Mouse (Mus musculus): Measurements from ENCODE around the gene Hexa. TPM values are rescaled to one million over a fixed set of nuclear protein-coding genes. Genes with fewer than 3 reads are reported as not detected.
A peak's percentile ranks its signal among the peaks of the same experiment; 100 is the strongest.

Gene Hexa
- polyA plus RNA-seq, 1 experiment = 98.1 TPM

- WGBS = 15% methylated on average over 5 of the region's 5 CpGs
- no peak for TF ChIP-seq POLR2A (IDR thresholded peaks at IDR 0.05; ENCODE audit: borderline replicate concordance, control insufficient read depth, low read depth, low read length)
- no peak for TF ChIP-seq CTCF (IDR thresholded peaks at IDR 0.05; ENCODE audit: control insufficient read depth, insufficient read depth, low read length)
- Histone ChIP-seq H3K4me1 (ENCODE audit: control insufficient read depth, insufficient read depth, low read length) (peaks cover 5% of the 10 kb centered on the region; the same call in 1 of the 2 replicates), H3K4me3 (replicated peaks; ENCODE audit: control insufficient read depth, low read depth, low read length) (no peak overlapping the region), H3K27ac (ENCODE audit: control insufficient read depth, insufficient read depth, low read depth, low read length, poor library complexity) (peak overlapping the region; percentile 12; the same call in 1 of the 2 replicates)
Measured at GRCm38 (mm10) chr9:59544739-59545138, 5.4 kb downstream of the Hexa start.

DNA sequence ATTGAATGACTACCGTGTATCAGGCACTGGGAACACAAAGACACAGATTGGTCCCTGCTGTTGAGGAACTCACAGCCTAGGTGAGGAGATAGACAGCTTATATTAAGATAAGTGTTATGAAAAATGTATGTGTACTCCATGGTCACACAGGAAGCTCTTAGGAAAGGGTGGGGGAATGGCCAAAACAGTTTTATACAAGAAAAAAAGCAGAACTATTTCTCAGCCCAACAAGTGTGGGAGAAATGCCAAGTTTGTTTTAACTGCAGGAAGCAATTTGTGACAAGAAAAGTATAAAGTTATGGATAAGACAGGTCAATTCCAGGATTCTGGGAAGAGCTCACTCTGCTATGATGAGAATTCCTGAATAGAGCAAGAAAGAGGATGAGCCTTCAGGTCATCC lies 8.5 kb downstream of the Hexa start:
- 19% methylated on average over 1 of the region's 1 CpGs for WGBS
- Histone ChIP-seq H3K4me3 (replicated peaks; ENCODE audit: control insufficient read depth, low read depth, low read length) (no peak overlapping the region), H3K4me1 (ENCODE audit: control insufficient read depth, insufficient read depth, low read length) (peaks cover 6% of the 10 kb centered on the region), H3K27ac (ENCODE audit: control insufficient read depth, insufficient read depth, low read depth, low read length, poor library complexity) (no peak overlapping the region)
- no peak for TF ChIP-seq POLR2A (IDR thresholded peaks at IDR 0.05; ENCODE audit: borderline replicate concordance, control insufficient read depth, low read depth, low read length)
- no peak for TF ChIP-seq CTCF (IDR thresholded peaks at IDR 0.05; ENCODE audit: control insufficient read depth, insufficient read depth, low read length)

GRCm38 (mm10) chr9:59548961-59549487 lies 9.7 kb downstream of the Hexa start:
- Histone ChIP-seq H3K4me1 (ENCODE audit: control insufficient read depth, insufficient read depth, low read length) (peaks cover 8% of the 10 kb centered on the region), H3K27ac (ENCODE audit: control insufficient read depth, insufficient read depth, low read depth, low read length, poor library complexity) (no peak overlapping the region), H3K4me3 (replicated peaks; ENCODE audit: control insufficient read depth, low read depth, low read length) (no peak overlapping the region)
- 46% methylated on average over 2 of the region's 2 CpGs for WGBS
- TF ChIP-seq POLR2A (IDR thresholded peaks at IDR 0.05; ENCODE audit: borderline replicate concordance, control insufficient read depth, low read depth, low read length) (no peak), CTCF (IDR thresholded peaks at IDR 0.05; ENCODE audit: control insufficient read depth, insufficient read depth, low read length) (no peak)

DNA sequence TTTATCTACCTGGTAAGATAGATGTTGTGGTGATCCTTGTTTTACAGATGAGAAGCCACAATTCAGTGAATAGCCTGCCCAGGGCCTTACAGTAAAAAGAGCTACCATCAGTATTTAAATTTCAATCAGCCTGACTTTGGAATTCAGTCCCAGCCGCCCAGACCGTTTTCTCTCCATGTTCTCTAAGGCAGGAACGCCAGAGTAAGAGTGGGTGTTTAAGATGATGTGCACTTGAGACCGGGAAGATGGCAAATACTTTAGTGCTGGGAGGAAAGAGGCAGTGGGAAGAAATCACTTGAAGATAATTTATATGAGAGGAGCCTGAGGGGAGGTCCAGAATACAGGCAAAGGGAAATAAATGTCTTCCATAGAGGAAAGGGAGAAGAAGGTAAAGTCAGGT lies 10.7 kb downstream of the Hexa start:
- 82% methylated on average over 4 of the region's 4 CpGs for WGBS
- Histone ChIP-seq H3K4me1 (ENCODE audit: control insufficient read depth, insufficient read depth, low read length) (peaks cover 6% of the 10 kb centered on the region), H3K4me3 (replicated peaks; ENCODE audit: control insufficient read depth, low read depth, low read length) (no peak overlapping the region)

DNA sequence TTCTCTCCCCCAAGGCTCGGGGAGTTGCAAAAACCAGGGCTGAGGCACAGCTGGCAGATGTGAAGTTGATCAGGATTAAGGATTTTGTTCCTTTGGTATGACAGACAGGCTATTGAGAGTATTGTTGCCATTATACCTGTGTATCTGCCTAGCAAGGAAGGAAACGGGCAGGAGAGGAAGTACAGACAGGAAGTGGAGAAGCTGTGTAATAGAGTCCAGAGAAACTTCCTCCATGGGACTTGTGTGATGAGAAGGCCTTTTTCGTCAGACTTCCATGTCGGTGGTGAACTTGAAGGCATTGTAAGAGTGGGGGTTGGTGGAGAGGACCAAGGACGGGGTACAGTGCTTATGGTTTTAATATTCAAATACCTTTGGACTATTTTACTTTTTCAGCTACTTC lies 11.7 kb downstream of the Hexa start:
- Histone ChIP-seq H3K4me3 (replicated peaks; ENCODE audit: control insufficient read depth, low read depth, low read length) (no peak overlapping the region), H3K27ac (ENCODE audit: control insufficient read depth, insufficient read depth, low read depth, low read length, poor library complexity) (peak overlapping the region; percentile 74), H3K4me1 (ENCODE audit: control insufficient read depth, insufficient read depth, low read length) (peaks cover 6% of the 10 kb centered on the region)
- TF ChIP-seq CTCF (IDR thresholded peaks at IDR 0.05; ENCODE audit: control insufficient read depth, insufficient read depth, low read length) = no peak
- WGBS = 22% methylated on average over 5 of the region's 5 CpGs

More for the DNA sequence above, 10.7 kb downstream of the Hexa start:
- TF ChIP-seq POLR2A (IDR thresholded peaks at IDR 0.05; ENCODE audit: borderline replicate concordance, control insufficient read depth, low read depth, low read length) = no peak
- TF ChIP-seq CTCF (IDR thresholded peaks at IDR 0.05; ENCODE audit: control insufficient read depth, insufficient read depth, low read length) = no peak
- peak overlapping the region; percentile 74; the same call in 1 of the 2 replicates for H3K27ac ChIP-seq (ENCODE audit: control insufficient read depth, insufficient read depth, low read depth, low read length, poor library complexity)

GRCm38 (mm10) chr9:59551620-59552031 lies 12.3 kb downstream of the Hexa start:
- no peak for TF ChIP-seq POLR2A (IDR thresholded peaks at IDR 0.05; ENCODE audit: borderline replicate concordance, control insufficient read depth, low read depth, low read length)
- WGBS = 27% methylated on average over 3 of the region's 3 CpGs
- H3K27ac ChIP-seq (ENCODE audit: control insufficient read depth, insufficient read depth, low read depth, low read length, poor library complexity) = peak overlapping the region; percentile 70
- H3K4me1 ChIP-seq (ENCODE audit: control insufficient read depth, insufficient read depth, low read length) = peaks cover 6% of the 10 kb centered on the region
- H3K4me3 ChIP-seq (replicated peaks; ENCODE audit: control insufficient read depth, low read depth, low read length) = no peak overlapping the region

DNA sequence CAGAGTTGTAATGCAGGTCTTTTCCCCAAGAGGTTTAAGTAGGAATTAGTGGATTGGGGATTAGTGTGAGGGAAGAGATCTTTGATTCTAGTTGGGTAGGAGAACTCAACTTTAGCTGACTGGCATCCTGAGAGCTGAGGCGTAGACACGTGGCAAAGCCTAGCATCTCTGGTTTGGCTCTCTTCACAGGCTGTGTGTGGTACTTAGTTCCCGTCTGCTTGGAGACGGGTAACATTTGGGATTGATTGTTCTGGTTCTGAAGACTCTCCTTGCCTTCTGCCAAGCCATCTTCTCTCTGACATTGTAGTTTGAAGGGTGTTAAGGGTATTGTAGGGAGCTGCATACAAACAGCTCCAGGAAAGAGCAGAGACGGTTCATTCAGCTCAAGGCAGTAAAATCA lies 13.3 kb downstream of the Hexa start:
- 79% methylated on average over 5 of the region's 5 CpGs for WGBS

GRCm38 (mm10) chr9:59553719-59554118 lies 14.4 kb downstream of the Hexa start:
- WGBS = 67% methylated on average over 4 of the region's 4 CpGs
- H3K4me3 ChIP-seq (replicated peaks; ENCODE audit: control insufficient read depth, low read depth, low read length) = no peak overlapping the region
- TF ChIP-seq POLR2A (IDR thresholded peaks at IDR 0.05; ENCODE audit: borderline replicate concordance, control insufficient read depth, low read depth, low read length) (no peak), CTCF (IDR thresholded peaks at IDR 0.05; ENCODE audit: control insufficient read depth, insufficient read depth, low read length) (no peak)
- H3K27ac ChIP-seq (ENCODE audit: control insufficient read depth, insufficient read depth, low read depth, low read length, poor library complexity) = no peak overlapping the region
- H3K4me1 ChIP-seq (ENCODE audit: control insufficient read depth, insufficient read depth, low read length) = peaks cover 5% of the 10 kb centered on the region

More for the DNA sequence above, 13.3 kb downstream of the Hexa start:
- H3K4me3 ChIP-seq (replicated peaks; ENCODE audit: control insufficient read depth, low read depth, low read length) = no peak overlapping the region
- peaks cover 5% of the 10 kb centered on the region for H3K4me1 ChIP-seq (ENCODE audit: control insufficient read depth, insufficient read depth, low read length)
- H3K27ac ChIP-seq (ENCODE audit: control insufficient read depth, insufficient read depth, low read depth, low read length, poor library complexity) = no peak overlapping the region
- TF ChIP-seq CTCF (IDR thresholded peaks at IDR 0.05; ENCODE audit: control insufficient read depth, insufficient read depth, low read length) (no peak), POLR2A (IDR thresholded peaks at IDR 0.05; ENCODE audit: borderline replicate concordance, control insufficient read depth, low read depth, low read length) (no peak)

DNA sequence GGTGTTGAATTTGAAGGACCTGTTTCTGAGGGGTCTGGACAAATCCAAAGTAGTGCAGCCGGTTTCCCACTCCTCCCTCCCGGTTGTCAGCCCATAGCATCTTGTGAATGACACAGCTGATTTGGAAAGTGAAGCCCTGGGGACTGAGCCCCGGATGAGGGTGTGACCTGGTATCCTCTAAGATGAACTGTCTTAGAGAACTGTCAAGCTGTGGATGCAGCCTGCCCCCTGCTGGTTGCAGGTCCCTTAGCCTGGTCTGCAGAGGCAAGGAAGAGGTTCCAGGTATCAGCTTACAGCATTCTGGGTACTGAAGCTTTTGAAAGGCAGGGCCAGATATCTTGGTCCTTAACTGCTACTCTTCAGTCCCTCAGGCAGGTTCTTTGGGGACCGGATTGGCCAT lies 26.3 kb downstream of the Hexa start:
- TF ChIP-seq CTCF (IDR thresholded peaks at IDR 0.05; ENCODE audit: control insufficient read depth, insufficient read depth, low read length) (peak; percentile 98), POLR2A (IDR thresholded peaks at IDR 0.05; ENCODE audit: borderline replicate concordance, control insufficient read depth, low read depth, low read length) (no peak)
- 16% methylated on average over 4 of the region's 4 CpGs for WGBS
- no peak overlapping the region for H3K4me3 ChIP-seq (replicated peaks; ENCODE audit: control insufficient read depth, low read depth, low read length)

More for the DNA sequence above, 26.3 kb downstream of the Hexa start:
- Histone ChIP-seq H3K27ac (ENCODE audit: control insufficient read depth, insufficient read depth, low read depth, low read length, poor library complexity) (no peak overlapping the region), H3K4me1 (ENCODE audit: control insufficient read depth, insufficient read depth, low read length) (no peaks in the 10 kb centered on the region)
